In the genomic region with DNA sequence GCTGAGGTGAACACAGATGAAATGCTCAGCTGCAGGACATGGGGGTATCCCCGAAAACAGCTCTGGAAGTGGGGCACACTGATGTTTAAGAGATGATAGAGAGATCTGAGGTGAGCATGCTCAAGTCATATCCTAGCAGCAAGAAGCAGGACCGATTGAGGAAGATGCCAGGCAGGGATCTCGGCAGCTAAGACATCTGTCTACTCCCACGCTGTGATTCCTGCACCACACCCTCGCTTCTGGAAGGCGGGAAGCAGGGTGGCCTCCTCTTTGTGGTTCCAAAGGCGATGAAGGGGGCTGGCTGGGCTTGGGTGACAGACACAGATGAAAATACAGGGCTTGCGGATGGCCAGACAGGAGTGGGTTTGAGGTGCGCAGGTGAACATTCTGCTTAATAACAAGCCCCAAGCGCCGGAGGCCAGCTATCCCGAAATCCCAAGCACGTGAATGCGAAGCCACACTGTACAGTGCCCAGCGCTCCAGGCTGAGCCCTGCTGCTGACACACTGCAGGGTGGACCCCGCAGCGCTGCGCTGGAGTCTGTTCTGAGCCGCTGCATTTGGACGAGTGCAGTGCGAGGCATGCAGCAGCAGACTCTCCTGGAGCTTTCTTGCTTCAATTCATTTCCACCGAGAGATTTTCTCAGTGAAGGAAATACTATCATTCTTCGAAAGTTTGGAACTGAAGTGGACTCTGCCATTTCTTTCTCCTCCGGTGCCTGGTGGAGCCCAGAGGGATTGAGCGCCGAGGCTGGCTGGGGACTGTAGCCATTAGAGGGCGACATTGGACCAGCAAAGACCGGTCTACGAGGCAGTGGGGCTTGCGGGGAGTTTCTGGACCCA, we compare ENCODE assay signal across 8 mouse cellular contexts.
DNase-seq lines count a peak whose midpoint lies in the region; ATAC-seq and TF ChIP-seq lines count a peak whose summit lies in the region.

No protein-coding gene starts in this region.

- peaks cover 41% of the 10 kb centered on the region for H3K27me3 ChIP-seq in E14TG2a.4 (ENCODE audit: insufficient read depth, low read length)
- H3K27me3 ChIP-seq in forebrain, embryonic 13.5 days, result no peaks in the 10 kb centered on the region
- H3K27me3 ChIP-seq in heart, embryonic 14.5 days (ENCODE audit: control insufficient read depth, insufficient read depth, low read length), result 0 out of 2 replicates have a peak, but pooled peaks cover 4% of the 10 kb centered on the region
- H3K27me3 ChIP-seq in liver, embryonic 11.5 days (replicated peaks; ENCODE audit: control insufficient read depth, insufficient read depth, low read length), result peaks cover 6% of the 10 kb centered on the region; the same call in 1 of the 2 replicates
- peaks cover 14% of the 10 kb centered on the region; the same call in 1 of the 2 replicates for H3K27me3 ChIP-seq in neural tube, embryonic 15.5 days (replicated peaks)

- peak; percentile 47 for TF ChIP-seq CTCF in E14TG2a.4 (conservative IDR thresholded peaks at IDR 0.05; ENCODE audit: low read length)

- WGBS in forebrain, embryonic 13.5 days, result 15% methylated on average over 30 of the region's 30 CpGs
- 18% methylated on average over 30 of the region's 30 CpGs for WGBS in heart, embryonic 14.5 days
- WGBS in liver, embryonic 11.5 days, result 23% methylated on average over 30 of the region's 30 CpGs
- WGBS in neural tube, embryonic 15.5 days, result 20% methylated on average over 30 of the region's 30 CpGs

- DNase-seq in kidney, postnatal 10 days, result peak; percentile 92
- peak; percentile 64 for DNase-seq in liver, embryonic 11.5 days (ENCODE audit: low spot score)
- DNase-seq in urinary bladder, postnatal 25 days (ENCODE audit: low spot score), result peak; percentile 66

- H3K4me1 ChIP-seq in E14TG2a.4 (replicated peaks; ENCODE audit: low read depth, low read length), result peaks cover 19% of the 10 kb centered on the region
- H3K4me1 ChIP-seq in forebrain, embryonic 13.5 days, result peaks cover 28% of the 10 kb centered on the region
- H3K4me1 ChIP-seq in heart, embryonic 14.5 days (ENCODE audit: control insufficient read depth in 2 of 2, insufficient read depth in 2 of 2, low read length in 2 of 2), result peaks cover 12 to 16% of the 10 kb centered on the region in 2 experiments; a peak in 3 of 4 replicates
- no peaks in the 10 kb centered on the region for H3K4me1 ChIP-seq in liver, embryonic 11.5 days (replicated peaks; ENCODE audit: control insufficient read depth, insufficient read depth, low read length)
- peaks cover 16% of the 10 kb centered on the region for H3K4me1 ChIP-seq in neural tube, embryonic 15.5 days

- H3K36me3 ChIP-seq in E14TG2a.4 (ENCODE audit: insufficient read depth, low read length), result no peaks in the 10 kb centered on the region
- no peaks in the 10 kb centered on the region for H3K36me3 ChIP-seq in forebrain, embryonic 13.5 days (ENCODE audit: poor library complexity, severe bottlenecking)
- H3K36me3 ChIP-seq in heart, embryonic 14.5 days (ENCODE audit: control insufficient read depth, insufficient read depth, low read length), result no peaks in the 10 kb centered on the region
- H3K36me3 ChIP-seq in liver, embryonic 11.5 days (ENCODE audit: control insufficient read depth, insufficient read depth, low read length), result no peaks in the 10 kb centered on the region
- H3K36me3 ChIP-seq in neural tube, embryonic 15.5 days, result no peaks in the 10 kb centered on the region

- H3K27ac ChIP-seq in forebrain, embryonic 13.5 days, result peak overlapping the region; percentile 48; the same call in 1 of the 2 replicates
- no peak overlapping the region for H3K27ac ChIP-seq in heart, embryonic 14.5 days (replicated peaks in 1 of 2; ENCODE audit: control insufficient read depth in 1 of 2, insufficient read depth in 1 of 2, low read depth in 2 of 2, low read length in 2 of 2)
- H3K27ac ChIP-seq in liver, embryonic 11.5 days (ENCODE audit: low read depth, low read length), result no peak overlapping the region
- no peak overlapping the region for H3K27ac ChIP-seq in neural tube, embryonic 15.5 days (replicated peaks)

- H3K9me3 ChIP-seq in E14TG2a.4 (ENCODE audit: low read length), result no peaks in the 10 kb centered on the region
- no peaks in the 10 kb centered on the region for H3K9me3 ChIP-seq in forebrain, embryonic 13.5 days (replicated peaks)
- H3K9me3 ChIP-seq in heart, embryonic 14.5 days (ENCODE audit: control insufficient read depth, low read length), result no peaks in the 10 kb centered on the region
- H3K9me3 ChIP-seq in liver, embryonic 11.5 days (ENCODE audit: control insufficient read depth, low read length), result no peaks in the 10 kb centered on the region
- no peaks in the 10 kb centered on the region for H3K9me3 ChIP-seq in neural tube, embryonic 15.5 days (replicated peaks)

- H3K4me3 ChIP-seq in E14TG2a.4 (replicated peaks; ENCODE audit: low read length), result peak overlapping the region; percentile 30; the same call in 1 of the 2 replicates
- H3K4me3 ChIP-seq in forebrain, embryonic 13.5 days, result peak overlapping the region; percentile 6; the same call in 1 of the 2 replicates
- H3K4me3 ChIP-seq in heart, embryonic 14.5 days (ENCODE audit: control insufficient read depth in 1 of 2, insufficient read depth in 1 of 2, low read depth in 1 of 2, low read length in 2 of 2), result peak overlapping the region; percentile 16 to 22; a peak in 1 of 4 replicates
- no peak overlapping the region for H3K4me3 ChIP-seq in liver, embryonic 11.5 days (ENCODE audit: low read depth, low read length)
- H3K4me3 ChIP-seq in neural tube, embryonic 15.5 days (replicated peaks), result no peak overlapping the region

- peak; percentile 78 for ATAC-seq in cerebellum, adult (ENCODE audit: insufficient number of reproducible peaks, low FRiP score, low TSS enrichment)
- peak; percentile 86 for ATAC-seq in forebrain, embryonic 13.5 days
- peak; percentile 59; the same call in 1 of the 2 replicates for ATAC-seq in heart, embryonic 14.5 days (ENCODE audit: insufficient number of reproducible peaks, insufficient read depth, low FRiP score, low read depth)
- no peak for ATAC-seq in liver, embryonic 11.5 days (replicated peaks; ENCODE audit: low FRiP score)
- ATAC-seq in neural tube, embryonic 15.5 days (ENCODE audit: low FRiP score), result peak; percentile 74; the same call in 1 of the 2 replicates

- peak overlapping the region; percentile 38 for H3K9ac ChIP-seq in forebrain, embryonic 13.5 days
- peak overlapping the region; percentile 36; the same call in 1 of the 2 replicates for H3K9ac ChIP-seq in heart, embryonic 14.5 days (ENCODE audit: low read length)
- no peak overlapping the region for H3K9ac ChIP-seq in liver, embryonic 11.5 days (ENCODE audit: low read depth, low read length)
- H3K9ac ChIP-seq in neural tube, embryonic 15.5 days (replicated peaks), result no peak overlapping the region

- peak overlapping the region; percentile 46 for H3K4me2 ChIP-seq in forebrain, embryonic 13.5 days
- peak overlapping the region; percentile 56 for H3K4me2 ChIP-seq in heart, embryonic 14.5 days (ENCODE audit: low read length)
- H3K4me2 ChIP-seq in liver, embryonic 11.5 days, result peak overlapping the region; percentile 36
- H3K4me2 ChIP-seq in neural tube, embryonic 15.5 days, result peak overlapping the region; percentile 44

Comparison
In these comparisons a context has a peak if more than half of its experiments do, and no peak if none do; other contexts are left out.
1. H3K4me3 ChIP-seq: peak in E14TG2a.4 (single experiment), forebrain, embryonic 13.5 days (single experiment) and heart, embryonic 14.5 days (2 of 2); none in liver, embryonic 11.5 days (single experiment) and neural tube, embryonic 15.5 days (single experiment).
2. H3K9ac ChIP-seq: peak in forebrain, embryonic 13.5 days (single experiment) and heart, embryonic 14.5 days (single experiment); none in liver, embryonic 11.5 days (single experiment) and neural tube, embryonic 15.5 days (single experiment).
3. Peak in every context shown above with its lines, with median percentiles within 50 percentile points of each other: H3K4me2 ChIP-seq and DNase-seq.